Mouse (Mus musculus): ENCODE results near the gene Heatr4. TPM values are rescaled to one million over a fixed set of nuclear protein-coding genes. Genes with fewer than 3 reads are reported as not detected.
"Not testable (repeated sequence)": the region's sequence is repeated elsewhere in the genome, so short reads cannot be mapped to it uniquely, and the experiment has no call there.

Heatr4 gene
- total RNA-seq (2021) = under 1 TPM in 1 of 2 experiments, not detected in 1; 0.17 TPM

DNA sequence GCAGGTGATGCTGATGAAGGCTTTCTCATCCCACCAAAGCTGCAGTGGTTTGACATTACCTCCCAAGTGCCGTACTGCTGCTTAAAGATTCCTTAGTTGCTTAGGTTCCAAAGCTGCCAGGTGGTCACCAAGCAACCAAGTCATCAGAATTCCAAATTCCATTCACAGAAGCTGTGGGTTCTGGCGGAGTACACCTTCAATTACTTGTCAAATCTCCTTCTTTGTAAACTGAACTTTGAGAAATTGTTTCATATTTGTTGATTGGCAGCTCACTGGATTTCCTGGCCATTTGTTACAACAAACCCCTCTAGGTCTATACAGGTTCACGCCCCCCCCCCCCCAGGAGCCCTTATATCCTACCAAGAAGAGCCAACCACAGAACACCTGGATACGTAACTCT, at the start of gene Heatr4:
TSS of gene Heatr4 (minus strand) at position 101 of the 400 bp plus-strand sequence.
- no peak for DNase-seq
- intact Hi-C loops (cut with DNase I) = no loop called here

- intact Hi-C loops (cut with DNase I) = loop anchor here (10.0 kb wide), 1 partner anchor 319 kb away; no protein-coding TSS in a partner anchor
- no peak for DNase-seq
These were observed 49.5 kb upstream of the Heatr4 start for GRCm38 (mm10) chr12:84034108-84034507.

DNA sequence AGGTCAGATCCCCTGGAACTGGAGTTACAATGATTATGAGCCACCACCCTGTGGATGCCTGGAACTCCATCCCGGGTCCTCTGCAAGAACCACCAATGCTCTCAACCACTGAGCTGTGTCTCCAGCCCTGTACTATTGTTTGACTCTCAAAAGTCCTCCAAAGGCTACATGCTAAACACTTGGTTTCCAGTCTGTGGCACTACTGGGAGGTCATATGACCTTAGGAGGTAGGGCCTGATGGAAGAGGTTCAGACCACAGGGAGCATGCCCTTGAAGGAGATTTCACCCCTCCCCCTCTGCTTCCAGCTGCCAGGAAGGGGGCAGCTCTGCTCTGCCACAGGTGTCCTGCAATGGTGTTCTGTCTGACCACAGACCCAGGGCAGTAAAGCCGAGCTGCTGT, 48.6 kb upstream of the Heatr4 start:
- DNase-seq = not testable (repeated sequence)
- intact Hi-C loops (cut with DNase I) = loop anchor here (10.0 kb wide), 1 partner anchor 319 kb away; no protein-coding TSS in a partner anchor

DNA sequence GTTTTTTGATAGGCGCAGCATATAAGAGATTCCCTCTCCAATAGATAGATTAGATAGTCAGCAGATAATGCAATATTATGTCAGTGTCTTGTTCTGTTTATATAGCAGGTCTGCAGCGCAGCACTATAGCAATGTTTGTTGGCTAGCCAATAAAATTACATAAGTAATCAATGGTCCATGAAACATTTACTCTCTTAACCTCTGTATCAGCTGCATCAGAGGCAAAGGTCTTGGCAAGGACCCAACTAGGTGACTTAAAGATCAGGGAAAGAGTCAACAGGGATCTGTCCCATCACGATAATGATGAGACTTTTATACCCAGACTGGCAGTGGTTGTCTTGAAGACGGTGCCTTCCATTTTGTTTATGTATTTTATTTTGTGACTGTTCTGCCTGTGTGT, 48.2 kb upstream of the Heatr4 start:
- intact Hi-C loops (cut with DNase I) = loop anchor here (10.0 kb wide), 1 partner anchor 318 kb away; no protein-coding TSS in a partner anchor
- DNase-seq = no peak

- intact Hi-C loops (cut with DNase I) = loop anchor here (1.0 to 10.0 kb wide), 3 partner anchors 44 to 316 kb away; partner anchors contain the start of gene Acot2
- DNase-seq = peak; percentile 86 to 90
These were observed 46.1 kb upstream of the Heatr4 start for GRCm38 (mm10) chr12:84030659-84031332.

DNA sequence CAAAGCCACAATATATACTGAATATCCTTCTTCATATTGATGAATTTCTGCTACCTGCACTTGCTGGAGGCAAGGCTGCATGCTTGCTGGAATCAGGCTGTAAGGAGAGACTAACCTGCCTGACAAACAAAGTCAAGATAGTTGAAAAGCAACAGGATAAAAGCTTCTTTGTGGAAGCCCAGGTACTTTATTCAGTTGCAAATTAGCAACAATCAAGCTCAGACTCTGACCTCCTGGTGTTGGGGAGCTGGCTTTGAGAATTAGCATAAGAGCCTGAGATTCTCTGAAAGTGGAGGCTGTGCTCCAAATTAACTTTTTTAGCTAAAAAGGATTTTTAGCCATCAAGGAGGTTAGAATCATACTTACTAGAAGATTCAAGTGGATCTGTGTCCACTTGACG, 44.4 kb upstream of the Heatr4 start:
- intact Hi-C loops (cut with DNase I); DNase-seq: not testable (repeated sequence)

GRCm38 (mm10) chr12:84028328-84028727, 43.7 kb upstream of the Heatr4 start:
- intact Hi-C loops (cut with DNase I); DNase-seq: not testable (repeated sequence)

GRCm38 (mm10) chr12:84025888-84026287, 41.2 kb upstream of the Heatr4 start:
- intact Hi-C loops (cut with DNase I) = no loop called here
- no peak for DNase-seq

DNA sequence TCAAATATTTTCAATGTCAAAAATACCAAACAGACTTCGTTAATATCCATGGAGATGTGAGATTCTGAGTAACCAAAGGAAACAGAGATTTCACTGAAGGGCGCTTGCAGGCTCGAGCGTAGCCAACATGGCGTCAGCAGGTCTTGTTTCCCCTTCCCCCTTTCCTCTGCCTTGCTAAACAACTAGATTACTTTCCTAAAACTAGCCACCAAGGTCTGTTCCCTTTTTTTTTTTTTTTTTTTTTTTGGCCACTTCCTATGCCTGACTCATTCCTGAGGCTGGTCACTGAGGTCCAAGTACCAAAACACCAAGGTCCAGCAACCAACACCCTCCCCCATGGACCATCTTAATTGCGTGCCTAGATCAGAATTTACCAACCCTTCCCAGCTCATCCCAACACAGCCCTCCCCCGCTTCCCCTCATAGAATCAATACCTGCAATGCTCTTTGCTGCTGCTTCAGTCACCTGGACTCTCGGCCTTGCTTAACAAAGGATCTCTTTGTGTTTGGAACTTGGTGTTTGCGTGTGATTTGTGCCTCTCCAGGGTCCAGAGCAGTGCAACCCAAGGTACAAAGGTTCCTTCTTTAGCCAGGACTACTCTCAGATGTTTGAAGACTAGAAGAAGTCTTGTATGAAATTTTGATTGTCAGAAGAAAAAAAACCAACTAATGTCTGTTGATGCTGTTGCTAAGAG, 38.5 kb upstream of the Heatr4 start:
- no peak for DNase-seq
- intact Hi-C loops (cut with DNase I) = no loop called here

DNA sequence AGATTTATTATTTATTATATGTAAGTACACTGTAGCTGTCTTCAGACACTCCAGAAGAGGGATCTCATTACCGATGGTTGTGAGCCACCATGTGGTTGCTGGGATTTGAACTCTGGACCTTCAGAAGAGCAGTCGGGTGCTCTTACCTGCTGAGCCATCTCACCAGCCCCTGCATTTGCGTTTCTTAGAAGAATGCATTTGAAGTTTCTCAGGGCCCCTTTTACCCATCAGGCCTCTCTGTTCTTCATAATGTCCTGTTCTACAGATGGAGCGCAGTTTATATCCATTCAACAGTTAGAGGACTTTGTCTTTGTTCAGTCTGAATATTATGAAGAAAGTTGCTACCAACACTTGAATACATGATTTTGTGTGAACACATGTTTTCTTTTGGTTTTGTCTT, 37.6 kb upstream of the Heatr4 start:
- intact Hi-C loops (cut with DNase I); DNase-seq: not testable (repeated sequence)

GRCm38 (mm10) chr12:84020528-84020927, 35.9 kb upstream of the Heatr4 start:
- intact Hi-C loops (cut with DNase I) = not testable (repeated sequence)

GRCm38 (mm10) chr12:84013701-84014100, 29.0 kb upstream of the Heatr4 start:
- intact Hi-C loops (cut with DNase I) = no loop called here
- no peak for DNase-seq

More at GRCm38 (mm10) chr12:84020528-84020927, 35.9 kb upstream of the Heatr4 start:
- DNase-seq = peak; percentile 90 to 91

DNA sequence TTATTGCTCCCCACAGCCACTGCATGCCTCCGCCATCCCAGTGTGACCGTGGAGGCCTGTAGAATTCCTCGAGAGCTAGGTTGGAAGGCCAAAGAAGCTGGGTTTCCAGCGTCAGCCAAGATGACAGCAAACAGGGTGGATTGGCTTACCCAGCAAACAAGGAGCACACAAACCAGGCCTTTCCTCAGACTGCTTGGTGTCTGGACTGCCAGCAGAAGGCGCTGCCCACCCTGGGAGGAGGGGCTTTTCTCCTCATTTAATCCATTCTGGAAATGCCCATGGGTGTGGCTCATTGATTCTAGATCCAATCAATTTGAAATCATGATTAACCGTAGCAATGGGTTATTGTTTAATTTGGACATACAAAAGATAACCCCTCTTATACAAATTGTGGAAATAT, 28.5 kb upstream of the Heatr4 start:
- DNase-seq = no peak
- intact Hi-C loops (cut with DNase I) = no loop called here

- intact Hi-C loops (cut with DNase I) = no loop called here
These were observed 26.8 kb upstream of the Heatr4 start for GRCm38 (mm10) chr12:84011251-84012040.

DNA sequence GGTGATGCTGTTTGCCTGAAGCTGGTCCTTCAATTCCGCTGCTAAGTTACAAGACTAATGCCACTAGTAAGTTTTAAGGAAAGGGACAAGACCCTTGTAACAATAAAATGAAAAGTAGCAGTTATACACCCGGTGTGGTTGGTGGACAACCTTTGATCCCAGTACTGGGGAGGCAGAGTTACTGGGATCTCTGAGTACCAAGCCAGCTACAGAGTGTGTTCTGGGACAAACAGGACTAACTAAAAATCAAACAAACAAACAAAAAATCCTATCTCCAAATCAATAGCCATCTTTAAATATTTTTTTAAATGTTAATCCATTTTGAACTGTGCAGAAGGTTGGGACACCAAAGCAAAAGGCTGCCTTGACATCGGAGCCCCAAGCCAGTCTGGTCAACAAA, 25.5 kb upstream of the Heatr4 start:
- intact Hi-C loops (cut with DNase I) = no loop called here
- no peak for DNase-seq

More at GRCm38 (mm10) chr12:84011251-84012040, 26.8 kb upstream of the Heatr4 start:
- peak; percentile 83 to 86 for DNase-seq

DNA sequence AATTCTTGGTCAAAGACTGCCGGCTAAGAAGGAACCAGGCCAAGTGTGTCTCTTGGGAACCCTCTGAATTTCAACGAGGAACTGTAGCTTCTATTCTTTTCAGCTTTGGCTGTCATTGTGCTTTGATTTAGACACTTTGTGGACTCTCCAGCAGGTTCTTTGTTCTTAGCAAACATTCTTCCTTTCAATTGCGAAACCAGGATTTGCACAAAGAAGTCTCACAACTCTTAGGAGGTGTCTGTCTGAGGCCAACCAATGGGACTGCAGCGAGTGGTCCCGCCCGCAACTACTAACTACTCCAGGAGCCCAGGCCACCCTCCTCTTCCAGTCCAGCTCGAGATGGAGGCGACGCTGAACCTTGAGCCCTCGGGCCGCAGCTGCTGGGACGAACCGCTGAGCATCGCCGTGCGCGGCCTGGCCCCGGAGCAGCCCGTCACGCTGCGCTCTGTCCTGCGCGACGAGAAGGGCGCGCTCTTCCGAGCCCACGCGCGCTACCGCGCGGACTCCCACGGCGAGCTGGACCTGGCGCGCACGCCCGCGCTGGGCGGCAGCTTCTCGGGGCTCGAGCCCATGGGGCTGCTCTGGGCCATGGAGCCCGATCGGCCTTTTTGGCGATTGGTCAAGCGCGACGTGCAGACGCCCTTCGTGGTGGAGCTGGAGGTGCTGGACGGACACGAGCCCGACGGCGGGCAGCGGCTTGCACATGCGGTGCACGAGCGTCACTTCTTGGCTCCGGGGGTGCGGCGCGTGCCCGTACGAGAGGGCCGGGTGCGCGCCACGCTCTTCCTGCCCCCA, 24.7 kb upstream of the Heatr4 start, which contains the start of gene Acot1:
TSS of gene Acot1 (plus strand) at position 320 of the 795 bp plus-strand sequence.
- peak; percentile 84 to 85 for DNase-seq
- intact Hi-C loops (cut with DNase I) = not testable (repeated sequence)

DNA sequence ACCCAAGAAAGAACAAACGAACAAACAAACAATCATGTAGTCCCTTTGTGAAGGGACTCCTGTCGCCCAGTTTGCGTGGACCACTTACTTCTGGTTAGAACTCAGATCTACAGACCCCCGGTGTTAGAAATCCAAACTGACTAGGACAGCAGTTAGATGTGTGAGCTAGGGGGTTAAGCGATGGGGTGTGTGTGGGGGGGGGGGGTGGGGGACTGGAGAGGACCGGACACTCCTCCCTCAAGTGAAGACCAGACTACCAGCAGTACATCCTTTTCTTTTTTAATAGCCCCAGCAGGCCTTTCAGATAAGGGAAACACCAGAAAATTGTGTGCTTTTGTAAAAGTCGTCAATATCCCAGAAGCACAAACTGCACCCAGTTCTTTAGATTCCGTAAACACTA, 24.1 kb upstream of the Heatr4 start:
- intact Hi-C loops (cut with DNase I) = no loop called here
- DNase-seq = no peak

GRCm38 (mm10) chr12:84008251-84008650, 23.6 kb upstream of the Heatr4 start:
- intact Hi-C loops (cut with DNase I) = no loop called here
- DNase-seq = no peak

GRCm38 (mm10) chr12:84003866-84004265, 19.2 kb upstream of the Heatr4 start:
- intact Hi-C loops (cut with DNase I) = no loop called here
- DNase-seq = no peak

GRCm38 (mm10) chr12:84000418-84000817, 15.8 kb upstream of the Heatr4 start:
- DNase-seq = no peak
- intact Hi-C loops (cut with DNase I) = no loop called here
